Mouse (Mus musculus) neural tube, embryonic 11.5 days (tissue): ENCODE measurements around the gene Lalba. TPM values are rescaled to one million over a fixed set of nuclear protein-coding genes. Genes with fewer than 3 reads are reported as not detected.
"Not testable (repeated sequence)": the region's sequence is repeated elsewhere in the genome, so short reads cannot be mapped to it uniquely, and the experiment has no call there.

Experiments
- ATAC-seq: fragments of 200-750 bp; cut with Nextera tagmentation; 2 replicates; pipeline ENCODE4 v1.8.0; 2017; ENCODE audit warnings: moderate number of reproducible peaks, mild to moderate bottlenecking, moderate TSS enrichment, moderate library complexity; ENCODE audit not compliant: insufficient read depth, low FRiP score, low TSS enrichment
- DNase-seq: peaks from one replicate; pipeline ENCODE4 v3.0.0-alpha.2; 2015; ENCODE audit warnings: low spot score
- H3K27ac ChIP-seq: fragments of 300-500 bp; sonication (generic); 2 replicates; pipeline ENCODE4 v1.5.1; 2014; ENCODE audit warnings: low read depth, mild to moderate bottlenecking, low read length
- H3K27me3 ChIP-seq: fragments of 300-500 bp; sonication (generic); 2 replicates; pipeline ENCODE4 v1.6.1; 2014; ENCODE audit warnings: mild to moderate bottlenecking, low read length, mixed read lengths; ENCODE audit not compliant: control insufficient read depth, insufficient read depth
- H3K36me3 ChIP-seq: fragments of 300-500 bp; sonication (generic); 2 replicates; pipeline ENCODE4 v1.6.1; 2014; ENCODE audit warnings: mild to moderate bottlenecking, low read length, moderate library complexity, mixed read lengths; ENCODE audit not compliant: control insufficient read depth, insufficient read depth
- H3K4me1 ChIP-seq: fragments of 300-500 bp; sonication (generic); 2 replicates; pipeline ENCODE4 v1.6.1; 2014; ENCODE audit warnings: low read length, mixed read lengths; ENCODE audit not compliant: control insufficient read depth, insufficient read depth
- H3K4me2 ChIP-seq: fragments of 300-500 bp; sonication (generic); 2 replicates; pipeline ENCODE4 v1.6.1; 2014; ENCODE audit warnings: low read depth, mild to moderate bottlenecking, moderate library complexity
- H3K4me3 ChIP-seq: fragments of 300-500 bp; sonication (generic); 2 replicates; pipeline ENCODE4 v1.5.1; 2014; ENCODE audit warnings: low read depth, low read length
- H3K9ac ChIP-seq: fragments of 300-500 bp; sonication (generic); 2 replicates; pipeline ENCODE4 v1.6.1; 2014; ENCODE audit warnings: mild to moderate bottlenecking, low read length
- H3K9me3 ChIP-seq: fragments of 300-500 bp; sonication (generic); 2 replicates; pipeline ENCODE4 v1.6.1; 2016; ENCODE audit warnings: low read length; ENCODE audit not compliant: control insufficient read depth
- WGBS: fragments of 180-500 bp; shearing (Covaris S2); extraction: QIAGEN DNeasy Blood & Tissue Kit; methylation state at CpG from one replicate; pipeline ENCODE4 v1.1.7; 2014; 5-methylcytosine and 5-hydroxymethylcytosine counted together
- microRNA-seq: library from miRNA; unstranded; fragments of <30 nt; microRNA quantifications from one replicate; pipeline ENCODE4, GENCODE M21; 2016
- polyA plus RNA-seq: library from polyadenylated mRNA; unstranded; fragments of >200 nt; fragmentation: Nextera tagmentation; extraction: Ambion mirVana; gene quantifications from 2 replicates; pipeline ENCODE4 v1.2.1, GENCODE M21; 2014

Gene Lalba
- polyA plus RNA-seq, 1 experiment from 2014 or later, result not detected

DNA sequence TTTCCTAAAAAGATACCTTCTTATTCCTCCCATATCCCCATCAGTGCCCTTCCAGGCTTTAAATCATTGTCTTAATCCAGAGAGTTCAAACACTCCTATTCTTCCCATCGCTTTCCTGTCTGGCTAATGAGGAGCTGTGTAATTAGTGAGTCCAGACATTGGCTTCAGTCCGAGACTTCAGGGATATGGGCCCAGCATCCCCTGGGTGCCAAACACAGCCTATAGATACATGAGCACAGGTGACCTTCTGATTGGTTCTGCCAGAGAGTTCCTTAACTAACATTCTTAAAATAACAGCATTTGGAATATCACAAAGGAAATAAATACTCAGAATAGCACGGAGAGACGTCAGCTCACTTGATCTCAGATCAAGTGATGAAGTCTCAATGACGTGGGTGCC lies 51.6 kb downstream of the Lalba start, which contains the start of gene Olfr282:
Olfr282 (plus strand) TSS at position 301 of the 400 bp plus-strand sequence.
- H3K4me2 ChIP-seq, H3K4me1 ChIP-seq, ATAC-seq, H3K27me3 ChIP-seq, H3K9me3 ChIP-seq, H3K36me3 ChIP-seq, DNase-seq, H3K4me3 ChIP-seq, H3K9ac ChIP-seq, H3K27ac ChIP-seq: not testable (repeated sequence)
- WGBS, result 87% methylated on average over 5 of the region's 5 CpGs

Small RNAs within 50 kb of the gene (microRNA-seq; reads per million reads assigned to microRNA genes)
- not detected for gene Mir1291

Other genes starting within 250 kb of the Lalba start
- not detected in 2 replicates for gene Olfr286, start 248.3 kb downstream of the Lalba start, polyA plus RNA-seq
- not detected in 2 replicates for gene H1fnt, start 225.4 kb downstream of the Lalba start, polyA plus RNA-seq
- 1.9 TPM in 2 replicates for gene Zfp641, start 186.6 kb downstream of the Lalba start, polyA plus RNA-seq
- gene Olfr285, start 165.4 kb downstream of the Lalba start, polyA plus RNA-seq, result not detected in 2 replicates
- gene Olfr284, start 141.7 kb downstream of the Lalba start, polyA plus RNA-seq, result not detected in 2 replicates
- not detected in 2 replicates for gene Olfr283, start 101.8 kb downstream of the Lalba start, polyA plus RNA-seq
- gene Olfr282, start 51.5 kb downstream of the Lalba start, polyA plus RNA-seq, result not detected in 2 replicates
- not detected in 2 replicates for gene Olfr281, start 30.1 kb downstream of the Lalba start, polyA plus RNA-seq
- gene OR5BS1P, start 12.8 kb downstream of the Lalba start, polyA plus RNA-seq, result not detected in 2 replicates
- gene Olfr279, start 9.7 kb upstream of the Lalba start, polyA plus RNA-seq, result not detected in 2 replicates
- gene Kansl2, start 51.5 kb upstream of the Lalba start, polyA plus RNA-seq, result 142 and 143 TPM in 2 replicates
- gene Ccnt1, start 88.2 kb upstream of the Lalba start, polyA plus RNA-seq, result 62.2 and 65.6 TPM in 2 replicates
- gene 4930415O20Rik, start 88.3 kb upstream of the Lalba start, polyA plus RNA-seq, result not detected in 2 replicates
- 11.4 and 12.7 TPM in 2 replicates for gene Adcy6, start 127.4 kb upstream of the Lalba start, polyA plus RNA-seq
- 57.4 and 58.4 TPM in 2 replicates for gene Cacnb3, start 148.1 kb upstream of the Lalba start, polyA plus RNA-seq
- gene Ddx23, start 180.2 kb upstream of the Lalba start, polyA plus RNA-seq, result 19.5 and 24.1 TPM in 2 replicates
- 5.2 and 5.3 TPM in 2 replicates for gene Rnd1, start 194.7 kb upstream of the Lalba start, polyA plus RNA-seq
- 0.70 and 0.96 TPM in 2 replicates for gene Ccdc65, start 225.5 kb upstream of the Lalba start, polyA plus RNA-seq
- 12.1 and 12.6 TPM in 2 replicates for gene Fkbp11, start 245.5 kb upstream of the Lalba start, polyA plus RNA-seq